Mouse (Mus musculus) CH12.LX (cell line): ENCODE measurements at regions not wholly inside any gene's neighbourhood (a gene's known extent, or its start where the extent isn't known, plus 50 kb on each side); places are given as distances from the start of the nearest gene placed in this dataset.
"Not testable (repeated sequence)": the region's sequence is repeated elsewhere in the genome, so short reads cannot be mapped to it uniquely, and the experiment has no call there.

ENCODE experiments used
- CHD2 ChIP-seq: IDR thresholded peaks from 2 replicates; pipeline ENCODE4 v1.6.1; 2011; ENCODE audit warnings: low read length, improper control_type of control experiment
- CTCF ChIP-seq, 2 experiments: IDR thresholded peaks in 1 of 2; conservative IDR thresholded peaks in 1 of 2; 2 replicates each; pipeline ENCODE4 v1.5.1; 2011 to 2012; ENCODE audit warnings: low read depth in 2 of 2, low read length in 2 of 2, improper control_type of control experiment in 1 of 2, inconsistent platforms in 1 of 2, mild to moderate bottlenecking in 1 of 2, moderate library complexity in 1 of 2
- EP300 ChIP-seq: IDR thresholded peaks from 2 replicates; pipeline ENCODE4 v1.6.1; 2011; ENCODE audit warnings: low read length, improper control_type of control experiment
- ETS1 ChIP-seq: conservative IDR thresholded peaks from 2 replicates; pipeline ENCODE4 v1.6.1; 2012; ENCODE audit warnings: low read depth, mild to moderate bottlenecking, inconsistent platforms, low read length, improper control_type of control experiment, moderate library complexity
- MAFK ChIP-seq: IDR thresholded peaks from 2 replicates; pipeline ENCODE4 v1.6.1; 2011; ENCODE audit warnings: low read length, improper control_type of control experiment; ENCODE audit not compliant: insufficient replicate concordance
- POLR2A ChIP-seq: IDR thresholded peaks from 2 replicates; pipeline ENCODE4 v1.6.1; 2011; ENCODE audit warnings: low read depth, mild to moderate bottlenecking, improper control_type of control experiment, low read length
- USF1 ChIP-seq: IDR thresholded peaks from 2 replicates; pipeline ENCODE4 v1.6.1; 2014; ENCODE audit warnings: low read depth, mild to moderate bottlenecking, inconsistent platforms, low read length, improper control_type of control experiment

DNA sequence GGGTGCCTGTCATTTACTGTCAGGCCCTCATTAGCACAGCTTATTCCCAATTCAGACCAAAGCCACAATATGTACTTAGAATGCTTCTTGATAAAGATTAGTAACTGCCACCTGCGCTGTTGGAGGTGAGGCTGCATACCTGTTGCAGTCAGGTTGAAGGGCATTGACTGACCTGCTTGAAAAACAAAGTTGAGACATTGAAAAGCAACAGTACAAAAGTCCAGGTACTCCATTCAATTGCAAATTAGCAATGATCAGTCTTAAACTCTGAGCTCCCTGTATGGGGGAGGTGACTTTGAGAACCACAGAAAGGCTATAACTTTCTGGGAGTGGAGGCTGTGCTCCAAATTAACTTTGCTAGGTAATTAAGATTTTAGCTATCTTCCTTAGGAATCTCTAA is 212.8 kb upstream of the Chordc1 start:
- TF ChIP-seq MAFK; USF1; EP300; POLR2A; CTCF (conservative IDR thresholded peaks at IDR 0.05 in 1 of 2, IDR thresholded peaks at IDR 0.05 in 1 of 2; ENCODE audit: low read depth in 2 of 2, low read length in 2 of 2); ETS1; CHD2: not testable (repeated sequence)
